Mouse (Mus musculus) hindbrain, postnatal 0 days (tissue): Measurements from ENCODE around the gene Ncbp3. TPM values are rescaled to one million over a fixed set of nuclear protein-coding genes. Genes with fewer than 3 reads are reported as not detected.

Experiments used
- ATAC-seq: fragments of 200-750 bp; cut with Nextera tagmentation; 2 replicates; pipeline ENCODE4 v1.8.0; 2017; ENCODE audit warnings: mild to moderate bottlenecking, moderate TSS enrichment, moderate library complexity
- DNase-seq: peaks from one replicate; pipeline ENCODE4 v3.0.0-alpha.2; 2015; ENCODE audit warnings: low spot score
- H3K27ac ChIP-seq: fragments of 300-500 bp; sonication (generic); 2 replicates; pipeline ENCODE4 v1.5.1; 2014; ENCODE audit warnings: mild to moderate bottlenecking
- H3K27me3 ChIP-seq: fragments of 300-500 bp; sonication (generic); 2 replicates; pipeline ENCODE4 v1.6.1; 2014; ENCODE audit warnings: low read length, mixed read lengths; ENCODE audit not compliant: insufficient read depth
- H3K36me3 ChIP-seq: fragments of 300-500 bp; sonication (generic); 2 replicates; pipeline ENCODE4 v1.6.1; 2014; ENCODE audit warnings: low read length, mixed read lengths; ENCODE audit not compliant: insufficient read depth
- H3K4me1 ChIP-seq: fragments of 300-500 bp; sonication (generic); 2 replicates; pipeline ENCODE4 v1.6.1; 2014; ENCODE audit warnings: antibody characterized with exemption, low read length, mixed read lengths; ENCODE audit not compliant: insufficient read depth
- H3K4me2 ChIP-seq: fragments of 300-500 bp; sonication (generic); 2 replicates; pipeline ENCODE4 v1.6.1; 2014; ENCODE audit warnings: low read depth, mild to moderate bottlenecking, low read length, moderate library complexity, mixed read lengths
- H3K4me3 ChIP-seq: fragments of 300-500 bp; sonication (generic); 2 replicates; pipeline ENCODE4 v1.5.1; 2014; ENCODE audit warnings: low read length
- H3K9ac ChIP-seq: fragments of 300-500 bp; sonication (generic); replicated peaks from 2 replicates; pipeline ENCODE4 v1.6.1; 2014; ENCODE audit warnings: mild to moderate bottlenecking, low read length, moderate library complexity, mixed read lengths
- H3K9me3 ChIP-seq: fragments of 300-500 bp; sonication (generic); 2 replicates; pipeline ENCODE4 v1.6.1; 2016; ENCODE audit warnings: low read length, mixed read lengths
- CTCF ChIP-seq: IDR thresholded peaks from 2 replicates; pipeline ENCODE4 v1.5.1; 2016; ENCODE audit warnings: antibody characterized with exemption, control low read depth, low read depth
- WGBS: fragments of 180-500 bp; shearing (Covaris S2); extraction: QIAGEN DNeasy Blood & Tissue Kit; methylation state at CpG from one replicate; pipeline ENCODE4 v1.1.7; 2014; 5-methylcytosine and 5-hydroxymethylcytosine counted together
- polyA plus RNA-seq: library from polyadenylated mRNA; unstranded; fragments of >200 nt; fragmentation: Nextera tagmentation; extraction: Ambion mirVana; gene quantifications from 2 replicates; pipeline ENCODE4 v1.2.1, GENCODE M21; 2015
- total RNA-seq: library from RNA; depleted of rRNA; stranded (reverse); fragments of >200 nt; gene quantifications from 2 replicates; pipeline ENCODE4 v1.2.3, GENCODE M21; 2014

Gene Ncbp3
- total and polyA plus RNA-seq, 2 experiments from 2014 or later: 6.9 to 7.3 TPM

DNA sequence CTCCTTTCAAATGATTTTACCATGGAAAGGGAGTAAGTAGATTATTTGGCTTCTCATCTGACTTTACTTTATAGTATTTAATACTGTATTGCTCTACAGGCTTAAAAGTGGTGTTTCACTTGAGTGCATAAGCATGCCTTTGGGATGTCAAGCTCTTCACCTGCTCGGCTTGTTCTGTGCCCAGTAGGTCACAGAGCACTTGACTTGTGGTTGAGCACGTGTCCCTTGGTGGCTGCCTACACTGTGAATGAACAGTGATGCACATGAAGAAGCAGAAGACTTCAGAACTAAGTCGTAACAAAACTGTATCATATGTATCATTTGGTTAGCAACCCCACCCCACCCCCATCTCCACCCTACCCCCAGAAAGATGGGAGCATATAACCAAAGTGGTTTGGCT, 32.7 kb downstream of the Ncbp3 start:
- no peak for ATAC-seq
- H3K27ac ChIP-seq: no peak overlapping the region
- H3K9ac ChIP-seq: no peak overlapping the region
- 0 out of 2 replicates have a peak, but pooled peaks cover 6% of the 10 kb centered on the region for H3K4me1 ChIP-seq
- no peak overlapping the region for H3K4me3 ChIP-seq
- TF ChIP-seq CTCF: no peak
- no peak overlapping the region for H3K4me2 ChIP-seq
- no peaks in the 10 kb centered on the region for H3K27me3 ChIP-seq
- 95% methylated on average over 3 of the region's 3 CpGs for WGBS
- no peak for DNase-seq
- no peaks in the 10 kb centered on the region for H3K9me3 ChIP-seq
- peaks cover 34% of the 10 kb centered on the region for H3K36me3 ChIP-seq

DNA sequence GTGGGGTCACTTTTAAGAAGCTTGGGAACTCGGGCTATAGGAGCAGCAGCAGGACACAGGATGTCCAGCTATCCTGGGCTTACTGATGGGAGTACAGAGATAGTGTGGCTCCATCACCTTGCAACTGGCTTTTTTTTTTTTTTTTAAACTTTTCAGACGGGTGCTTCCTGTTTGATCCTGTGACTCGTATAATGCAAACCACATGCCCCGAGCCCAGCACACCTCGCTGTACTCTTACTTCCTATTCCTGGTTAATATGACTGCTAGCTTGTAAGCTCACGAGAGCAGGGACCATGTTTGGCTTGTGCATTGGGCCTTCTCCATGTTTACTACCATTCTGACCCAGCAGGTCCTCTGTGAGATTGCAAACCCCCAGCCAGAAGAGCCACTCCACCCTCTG, 36.7 kb downstream of the Ncbp3 start:
- TF ChIP-seq CTCF: no peak
- H3K36me3 ChIP-seq: peaks cover 18% of the 10 kb centered on the region
- no peak overlapping the region for H3K9ac ChIP-seq
- 72% methylated on average over 6 of the region's 6 CpGs for WGBS
- no peaks in the 10 kb centered on the region for H3K27me3 ChIP-seq
- DNase-seq: no peak
- 0 out of 2 replicates have a peak, but pooled peaks cover 6% of the 10 kb centered on the region for H3K4me1 ChIP-seq
- no peaks in the 10 kb centered on the region for H3K9me3 ChIP-seq
- no peak overlapping the region for H3K4me2 ChIP-seq
- peak overlapping the region; percentile 42; the same call in 1 of the 2 replicates for H3K27ac ChIP-seq
- no peak overlapping the region for H3K4me3 ChIP-seq
- ATAC-seq: peak; percentile 22; the same call in 1 of the 2 replicates

DNA sequence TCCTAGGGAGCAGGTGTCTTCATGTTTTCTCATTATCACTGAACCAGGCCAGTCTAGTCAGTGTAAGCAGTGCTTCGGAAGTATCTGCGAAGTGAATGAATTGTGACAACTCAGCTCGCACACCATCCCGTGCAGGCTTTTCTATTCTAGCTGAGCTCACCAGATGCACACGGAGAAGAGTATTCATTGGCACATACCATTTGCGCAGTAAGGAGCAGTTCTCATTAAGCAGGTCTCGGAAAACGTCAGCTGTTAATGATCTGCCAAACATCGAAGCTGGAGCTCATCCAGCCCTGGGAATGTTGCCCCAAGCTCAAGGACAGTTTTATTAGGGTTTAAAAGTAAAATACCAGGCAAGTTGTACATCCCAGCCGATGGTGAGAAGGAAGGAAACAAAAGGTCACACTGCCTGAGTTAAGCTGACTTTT, 37.2 kb downstream of the Ncbp3 start:
- H3K27me3 ChIP-seq: no peaks in the 10 kb centered on the region
- 41% methylated on average over 10 of the region's 10 CpGs for whole genome bisulfite sequencing
- H3K4me3 ChIP-seq: no peak overlapping the region
- TF ChIP-seq CTCF: no peak
- H3K9me3 ChIP-seq: no peaks in the 10 kb centered on the region
- H3K4me1 ChIP-seq: 0 out of 2 replicates have a peak, but pooled peaks cover 6% of the 10 kb centered on the region
- DNase-seq (peak; percentile 54), ATAC-seq (peak; percentile 54)
- H3K27ac ChIP-seq: peak overlapping the region; percentile 42
- no peak overlapping the region for H3K9ac ChIP-seq
- peaks cover 14% of the 10 kb centered on the region for H3K36me3 ChIP-seq
- H3K4me2 ChIP-seq: no peak overlapping the region

DNA sequence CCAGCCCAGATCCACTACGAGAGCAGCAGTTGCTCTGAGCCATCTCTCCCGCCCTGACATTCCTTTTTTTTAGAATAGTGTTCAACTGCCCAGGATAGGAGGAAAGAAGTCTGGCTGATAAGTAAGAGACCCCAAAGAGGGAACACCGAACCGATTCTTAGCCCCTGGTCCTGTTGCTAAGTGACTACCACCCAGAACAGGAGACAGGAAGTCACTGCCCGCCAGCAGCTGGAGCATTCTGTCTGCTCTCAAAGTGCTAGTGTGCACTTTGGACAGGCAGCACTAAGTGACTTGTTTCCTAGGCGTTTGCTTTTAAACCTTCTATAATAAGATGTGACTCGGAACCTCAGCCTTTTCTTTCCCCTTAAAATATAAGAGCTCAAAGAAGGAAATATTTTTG, 37.8 kb downstream of the Ncbp3 start:
- Histone ChIP-seq H3K9ac (no peak overlapping the region), H3K9me3 (no peaks in the 10 kb centered on the region), H3K36me3 (peaks cover 11% of the 10 kb centered on the region; the same call in 1 of the 2 replicates), H3K4me1 (0 out of 2 replicates have a peak, but pooled peaks cover 6% of the 10 kb centered on the region), H3K27ac (peak overlapping the region; percentile 42), H3K4me2 (no peak overlapping the region), H3K4me3 (no peak overlapping the region), H3K27me3 (no peaks in the 10 kb centered on the region)
- DNase-seq: peak; percentile 35
- WGBS: 45% methylated on average over 7 of the region's 7 CpGs
- ATAC-seq: peak; percentile 15; the same call in 1 of the 2 replicates
- no peak for TF ChIP-seq CTCF

- no peaks in the 10 kb centered on the region for H3K27me3 ChIP-seq
- ATAC-seq (no peak), DNase-seq (no peak)
- no peaks in the 10 kb centered on the region for H3K9me3 ChIP-seq
- H3K27ac ChIP-seq: peak overlapping the region; percentile 26; the same call in 1 of the 2 replicates
- TF ChIP-seq CTCF: no peak
- H3K9ac ChIP-seq: no peak overlapping the region
- 0 out of 2 replicates have a peak, but pooled peaks cover 6% of the 10 kb centered on the region for H3K4me1 ChIP-seq
- no peak overlapping the region for H3K4me2 ChIP-seq
- H3K4me3 ChIP-seq: no peak overlapping the region
- H3K36me3 ChIP-seq: no peaks in the 10 kb centered on the region
- WGBS: 72% methylated on average over 6 of the region's 6 CpGs
Observed at GRCm38 (mm10) chr11:73087700-73088480, 40.3 kb downstream of the Ncbp3 start.

- Histone ChIP-seq H3K27ac (no peak within 1 kb of the TSS), H3K9ac (no peak within 1 kb of the TSS), H3K4me1 (no peaks in the 10 kb centered on the region), H3K27me3 (no peaks in the 10 kb centered on the region), H3K4me2 (no peak within 1 kb of the TSS), H3K4me3 (no peak within 1 kb of the TSS), H3K9me3 (no peaks in the 10 kb centered on the region), H3K36me3 (no peaks in the 10 kb centered on the region)
- DNase-seq (no peak), ATAC-seq (no peak)
- 89% methylated on average over 4 of the region's 4 CpGs for WGBS
- no peak for TF ChIP-seq CTCF
Observed at GRCm38 (mm10) chr11:73090283-73090682, 42.7 kb downstream of the Ncbp3 start, which contains the start of gene Itgae. Gene Itgae, plus strand, starts transcription at chr11:73090583.

DNA sequence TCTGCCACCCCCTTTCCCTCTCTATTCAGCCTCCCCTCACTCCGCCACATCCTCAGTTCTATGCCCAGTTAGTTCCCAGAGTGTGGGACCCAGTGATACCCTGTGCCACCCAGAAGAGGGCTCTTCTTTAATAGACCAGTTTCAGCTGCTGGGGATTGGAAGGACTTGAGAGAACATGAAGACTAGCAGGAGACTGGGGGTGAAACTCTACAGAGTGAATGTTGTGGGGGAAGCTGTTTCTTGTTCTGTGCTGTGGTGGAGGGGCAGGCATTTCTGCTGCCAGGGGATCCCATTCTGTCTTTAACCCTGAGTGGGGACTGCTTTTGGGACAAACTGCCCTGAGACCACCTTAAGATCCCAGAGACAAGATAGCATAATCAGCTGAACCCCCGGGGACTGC, 43.2 kb downstream of the Ncbp3 start:
- no peaks in the 10 kb centered on the region for H3K4me1 ChIP-seq
- no peak overlapping the region for H3K4me3 ChIP-seq
- WGBS: 87% methylated on average over 2 of the region's 2 CpGs
- no peak overlapping the region for H3K9ac ChIP-seq
- DNase-seq: no peak
- H3K27ac ChIP-seq: no peak overlapping the region
- ATAC-seq: no peak
- no peaks in the 10 kb centered on the region for H3K36me3 ChIP-seq
- TF ChIP-seq CTCF: no peak
- no peaks in the 10 kb centered on the region for H3K27me3 ChIP-seq
- H3K4me2 ChIP-seq: no peak overlapping the region
- H3K9me3 ChIP-seq: no peaks in the 10 kb centered on the region
